Mouse (Mus musculus) kidney, postnatal 10 days (tissue): ENCODE measurements around the gene Ppef2.

Source experiments
- DNase-seq: peaks from one replicate; pipeline ENCODE4 v3.0.0; 2021; ENCODE audit warnings: mixed read lengths

Gene Ppef2

GRCm38 (mm10) chr5:92183071-92183830 lies 72.8 kb downstream of the Ppef2 start:
- no peak for DNase-seq
